Mouse (Mus musculus): ENCODE data around the gene Rgs12. TPM values are rescaled to one million over a fixed set of nuclear protein-coding genes. Genes with fewer than 3 reads are reported as not detected.

The Rgs12 gene
- total RNA-seq, 2 experiments from 2014 or later: 16.0 to 19.6 TPM

DNA sequence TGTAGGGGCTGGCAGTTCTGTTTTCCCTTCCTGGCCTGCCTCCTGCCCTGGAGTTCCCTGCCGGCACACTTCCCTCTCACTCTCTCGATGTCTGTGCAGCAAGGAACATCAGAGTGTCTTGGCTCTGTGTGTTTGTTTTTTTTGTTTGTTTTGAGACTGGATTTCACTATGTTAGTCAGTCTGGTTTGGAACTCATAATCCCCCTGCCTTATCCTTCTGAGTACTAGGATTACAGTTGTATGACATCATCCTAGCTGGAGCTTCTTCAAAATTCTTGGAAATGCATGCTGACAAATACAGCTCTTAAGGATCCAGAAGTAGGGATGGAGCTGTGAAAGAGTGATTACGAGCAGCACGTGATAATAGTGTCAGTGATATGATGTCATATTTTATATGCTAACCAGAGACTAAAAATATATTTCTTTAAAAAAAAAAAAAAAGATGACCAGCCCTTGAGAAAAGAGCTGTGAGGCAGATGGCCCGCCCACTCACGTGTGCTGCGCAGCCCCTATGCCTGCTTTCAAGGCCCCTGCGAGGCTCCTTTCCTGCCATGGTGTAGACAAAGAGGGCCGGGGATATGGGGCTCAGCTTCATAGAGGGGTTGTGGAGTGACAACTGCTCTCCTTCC is 70.5 kb downstream of the Rgs12 start:
- ATAC-seq (replicated peaks; ENCODE audit: poor library complexity, severe bottlenecking): no peak

DNA sequence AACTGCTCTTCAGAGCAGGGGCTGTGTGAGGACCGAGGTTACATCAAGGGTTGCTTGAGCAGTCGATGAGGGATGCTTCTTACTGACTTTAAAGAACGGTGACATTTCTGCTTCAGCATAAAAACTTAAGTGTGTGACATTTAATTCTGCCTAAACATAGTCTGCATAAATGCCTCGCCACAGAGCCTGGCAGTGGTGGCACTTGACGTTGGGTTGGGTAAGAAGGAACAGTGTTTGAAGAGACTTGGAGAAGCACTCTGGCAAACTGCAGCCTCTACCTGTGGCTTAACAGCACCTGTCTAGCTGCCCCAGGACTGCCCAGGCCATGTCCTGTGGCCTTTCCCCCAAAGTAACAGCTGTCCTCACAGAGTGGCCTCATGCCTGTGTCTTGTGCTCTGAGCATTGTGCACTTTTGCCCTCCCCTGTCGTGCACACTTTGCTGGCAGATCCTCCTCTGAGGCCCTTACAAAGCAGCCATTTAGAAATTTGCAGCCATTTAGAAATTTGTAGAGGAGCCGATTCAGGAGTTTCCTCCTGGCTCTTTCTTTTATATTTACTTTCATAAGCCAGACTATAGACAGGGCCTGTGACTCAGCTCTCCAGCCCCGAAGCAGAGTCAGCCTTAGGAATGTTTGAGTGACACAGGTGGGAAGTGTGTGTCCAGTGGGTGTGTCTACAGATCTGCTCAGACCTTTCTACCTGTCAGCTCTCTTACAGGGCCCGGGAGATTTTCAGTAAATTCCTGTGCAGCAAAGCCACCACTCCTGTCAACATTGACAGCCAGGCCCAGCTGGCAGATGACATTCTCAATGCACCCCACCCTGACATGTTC is 71.4 kb downstream of the Rgs12 start:
- ATAC-seq (replicated peaks; ENCODE audit: poor library complexity, severe bottlenecking): no peak

DNA sequence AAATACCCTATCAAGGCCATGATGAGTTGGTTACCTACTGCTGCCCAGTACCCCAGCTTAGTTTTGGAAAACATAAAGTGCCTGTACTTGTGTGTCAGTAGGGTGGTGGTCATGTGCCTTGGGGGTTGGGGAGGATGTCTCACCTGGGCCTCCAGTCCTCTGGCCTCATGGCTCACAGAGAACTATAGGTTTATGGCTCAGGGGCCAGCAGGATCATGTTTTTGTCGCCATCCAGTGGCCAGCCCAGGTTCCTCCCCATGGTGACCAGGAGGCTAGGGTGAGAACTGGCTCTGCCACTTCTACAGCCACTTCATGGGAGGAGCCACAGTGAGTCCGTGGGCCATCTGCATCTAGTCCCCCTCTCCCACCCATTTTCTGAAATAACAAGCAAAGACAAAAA is 75.7 kb downstream of the Rgs12 start:
- ATAC-seq (replicated peaks; ENCODE audit: poor library complexity, severe bottlenecking): peak; percentile 27; the same call in 1 of the 2 replicates

DNA sequence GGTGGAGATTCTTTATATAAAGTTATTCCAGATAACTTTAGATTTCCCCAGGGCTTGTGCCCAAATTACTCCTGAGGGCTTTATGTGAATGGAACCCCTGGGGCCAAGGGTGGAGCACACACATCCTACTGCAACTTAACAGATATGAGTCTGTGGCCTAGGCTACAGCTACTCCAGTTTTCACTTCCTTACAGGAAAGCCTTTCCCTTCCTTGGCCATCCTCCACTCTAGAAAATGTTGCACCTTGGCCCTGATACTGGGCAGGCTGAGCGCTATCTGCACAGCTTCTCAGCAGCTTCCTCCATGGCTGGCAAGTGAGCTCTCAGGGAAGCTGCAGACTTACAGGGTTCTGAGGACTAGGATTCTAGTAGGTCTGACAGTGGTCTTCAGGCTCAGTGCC is 80.1 kb downstream of the Rgs12 start:
- ATAC-seq (replicated peaks; ENCODE audit: poor library complexity, severe bottlenecking): no peak

DNA sequence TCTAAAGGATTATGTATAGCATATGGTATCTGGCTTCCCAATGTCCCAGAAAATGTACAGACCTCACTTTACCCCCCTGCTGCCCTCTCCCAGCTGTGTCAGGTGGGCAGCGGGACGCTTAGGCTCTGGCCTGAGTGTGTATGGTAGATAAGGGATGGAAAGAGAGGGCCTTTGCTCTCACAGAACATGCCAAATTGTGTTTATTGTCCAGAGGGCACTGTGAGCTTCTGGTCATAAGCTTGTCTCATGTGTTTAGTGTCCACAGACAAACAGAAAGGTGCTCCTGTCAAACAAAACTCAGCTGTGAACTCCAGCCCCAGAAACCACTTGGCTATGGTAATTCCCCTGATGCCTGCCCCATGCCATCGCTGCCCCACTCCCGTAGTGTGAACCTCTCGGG is 80.5 kb downstream of the Rgs12 start:
- no peak for ATAC-seq (replicated peaks; ENCODE audit: poor library complexity, severe bottlenecking)

DNA sequence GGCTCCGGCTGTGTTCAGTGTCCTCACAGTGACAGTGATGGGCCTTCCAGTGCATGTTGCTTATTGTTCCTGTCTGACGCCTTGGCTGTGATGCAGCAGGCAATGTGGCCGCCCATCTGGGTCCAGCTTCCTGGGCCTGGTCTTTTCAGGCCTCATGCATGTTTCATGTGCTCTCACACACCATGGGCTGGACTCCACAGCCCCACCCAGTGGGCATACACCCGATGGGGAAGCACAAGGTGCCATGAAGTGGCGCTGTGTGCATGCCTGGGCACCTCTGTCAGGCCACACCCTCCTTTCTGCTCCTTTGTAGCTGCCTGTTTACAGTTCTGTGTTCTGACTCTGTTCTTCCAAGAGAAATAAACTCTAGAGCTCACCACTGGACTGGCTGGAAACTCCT is 83.8 kb downstream of the Rgs12 start:
- ATAC-seq (replicated peaks; ENCODE audit: poor library complexity, severe bottlenecking): 0 out of 2 replicates have a peak, but pooled peaks have one; percentile 26

DNA sequence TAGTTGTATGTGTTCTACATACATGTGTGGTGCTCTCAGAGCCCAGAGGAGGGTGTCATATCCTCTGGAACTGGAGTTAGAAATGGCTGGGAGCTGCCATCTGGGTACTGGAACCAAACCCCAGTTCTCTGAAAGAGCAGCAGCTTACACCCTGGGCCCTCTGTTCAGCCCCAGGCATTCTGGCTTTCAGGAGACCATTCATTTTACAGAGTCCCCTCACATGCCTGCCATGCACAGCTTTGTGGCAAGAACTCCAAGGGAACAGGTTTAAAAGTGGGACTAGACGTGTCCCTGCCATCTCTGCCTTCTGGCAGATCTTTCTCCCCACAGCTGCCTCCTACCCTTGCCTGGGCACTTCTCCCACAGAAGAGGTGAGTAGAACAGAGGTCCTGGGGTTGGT is 84.4 kb downstream of the Rgs12 start:
- ATAC-seq (replicated peaks; ENCODE audit: poor library complexity, severe bottlenecking): no peak

DNA sequence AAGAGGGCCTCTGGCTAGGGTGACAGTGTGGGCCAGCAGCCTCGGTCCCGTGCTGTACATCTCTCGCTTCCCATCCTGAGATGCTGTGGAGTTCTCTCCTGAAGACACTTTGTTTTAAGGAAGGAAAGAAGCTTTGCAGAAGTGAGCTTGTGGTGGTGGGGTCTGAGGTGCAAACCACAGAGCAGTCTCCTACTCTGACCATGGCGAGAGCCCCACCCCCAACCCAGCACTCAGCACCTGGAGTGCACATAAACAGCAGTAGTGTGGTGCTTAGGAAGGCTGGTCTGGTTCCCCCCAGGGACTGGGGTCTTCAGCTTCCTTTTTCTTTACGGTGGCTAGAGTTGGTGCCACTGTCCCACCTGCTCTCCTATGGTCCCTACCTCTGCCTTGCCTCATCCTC is 85.9 kb downstream of the Rgs12 start:
- ATAC-seq (replicated peaks; ENCODE audit: poor library complexity, severe bottlenecking): peak; percentile 65

DNA sequence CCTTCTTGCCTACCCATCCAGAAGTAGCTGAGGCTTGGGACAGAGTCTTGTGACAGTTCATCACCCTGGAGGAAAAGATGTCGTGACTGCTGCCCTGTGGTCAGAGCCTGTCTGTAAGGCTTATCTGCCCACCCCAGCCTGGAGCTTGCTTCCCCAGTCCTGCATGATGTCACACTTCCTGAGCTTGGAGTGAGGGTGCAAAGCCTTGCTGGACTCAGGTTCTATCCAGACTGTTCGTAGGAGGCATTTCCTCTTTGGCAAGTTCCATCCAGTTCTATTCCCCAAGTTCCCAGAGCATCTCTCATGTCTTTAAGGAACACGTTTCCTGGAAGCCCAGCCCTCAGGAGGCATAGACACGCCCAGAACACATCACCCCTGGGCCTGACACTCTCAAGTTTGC is 86.5 kb downstream of the Rgs12 start:
- peak; percentile 68 for ATAC-seq (replicated peaks; ENCODE audit: poor library complexity, severe bottlenecking)

DNA sequence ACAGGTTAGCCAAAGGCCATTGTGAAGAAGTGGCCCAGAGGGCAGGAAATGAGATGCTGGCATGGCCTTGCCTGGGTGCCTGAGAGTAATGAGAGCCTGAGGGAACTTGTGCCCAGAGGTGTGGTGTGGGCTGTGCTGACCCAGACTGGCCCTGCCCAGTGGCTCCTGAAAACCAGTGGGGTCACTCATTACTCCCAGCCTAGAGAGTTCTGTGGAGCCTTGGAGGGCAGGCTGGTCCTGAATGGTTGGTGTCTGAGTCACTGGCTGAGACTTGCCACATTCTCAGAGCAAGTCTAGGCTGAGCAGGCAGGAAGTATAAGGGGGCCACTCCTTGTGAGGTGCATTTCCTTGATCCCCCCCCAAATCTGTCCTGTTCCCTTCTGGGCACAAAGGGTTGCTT is 88.2 kb downstream of the Rgs12 start:
- ATAC-seq (replicated peaks; ENCODE audit: poor library complexity, severe bottlenecking): no peak

DNA sequence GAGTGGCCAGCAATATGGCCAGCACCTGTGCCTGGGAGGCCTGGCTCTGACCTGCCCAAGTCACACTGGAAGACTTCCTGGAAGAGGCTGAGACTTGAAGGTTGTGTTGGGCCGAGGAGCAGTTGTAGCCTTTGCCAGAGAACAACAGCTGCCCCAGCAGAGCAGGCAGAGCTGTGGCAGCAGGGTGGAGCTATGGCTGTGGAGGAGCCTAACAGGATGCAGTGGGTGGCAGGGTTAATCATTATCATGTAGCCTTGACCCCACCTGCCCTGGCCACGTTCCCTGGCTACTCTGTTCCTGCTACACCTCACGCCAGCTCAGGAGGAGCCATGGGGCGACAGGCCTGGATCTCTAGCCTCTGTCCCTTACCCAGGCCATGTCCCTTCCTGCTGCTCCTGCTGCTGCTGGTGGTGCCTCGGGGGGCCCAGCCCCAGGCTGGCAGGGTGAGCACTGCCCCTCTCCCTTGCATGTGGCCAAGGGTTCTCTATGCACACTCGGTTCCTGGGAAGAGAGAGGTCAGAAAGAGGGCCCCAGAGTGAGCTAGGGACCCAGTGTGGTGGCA is 92.1 kb downstream of the Rgs12 start, which contains the start of gene Hgfac:
TSS of gene Hgfac (plus strand) at position 242 of the 562 bp plus-strand sequence.
- no peak for ATAC-seq (replicated peaks; ENCODE audit: poor library complexity, severe bottlenecking)

DNA sequence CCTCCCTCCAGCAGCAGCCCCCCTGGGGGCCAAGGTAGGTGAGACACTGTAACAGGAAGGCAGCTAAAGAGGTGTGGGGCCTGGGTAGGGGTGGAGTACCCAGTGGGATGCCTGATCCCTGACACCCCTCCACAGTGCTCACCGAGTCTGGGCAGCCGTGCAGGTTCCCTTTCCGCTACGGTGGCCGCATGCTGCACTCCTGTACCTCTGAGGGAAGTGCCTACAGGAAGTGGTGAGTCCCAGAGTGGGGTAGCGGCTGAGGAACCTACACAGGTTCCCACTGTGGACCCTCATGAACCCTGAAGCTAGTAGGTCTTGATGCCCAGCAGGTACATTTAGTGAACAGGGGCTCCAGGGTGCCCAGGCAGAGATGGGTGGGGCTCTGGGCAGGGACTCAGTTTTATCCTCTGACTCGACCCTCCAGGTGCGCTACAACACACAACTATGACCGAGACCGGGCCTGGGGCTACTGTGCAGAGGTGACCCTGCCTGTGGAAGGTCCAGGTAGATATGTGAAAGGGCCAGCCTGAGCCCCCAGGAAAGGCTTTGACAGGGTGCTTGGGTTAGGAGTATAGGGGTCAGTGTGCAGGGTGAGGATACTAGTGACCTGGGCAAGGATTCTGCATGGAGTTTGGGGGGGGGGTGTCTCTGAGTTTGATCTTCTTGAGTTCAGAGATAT is 93.3 kb downstream of the Rgs12 start:
- ATAC-seq (replicated peaks; ENCODE audit: poor library complexity, severe bottlenecking): peak; percentile 60

DNA sequence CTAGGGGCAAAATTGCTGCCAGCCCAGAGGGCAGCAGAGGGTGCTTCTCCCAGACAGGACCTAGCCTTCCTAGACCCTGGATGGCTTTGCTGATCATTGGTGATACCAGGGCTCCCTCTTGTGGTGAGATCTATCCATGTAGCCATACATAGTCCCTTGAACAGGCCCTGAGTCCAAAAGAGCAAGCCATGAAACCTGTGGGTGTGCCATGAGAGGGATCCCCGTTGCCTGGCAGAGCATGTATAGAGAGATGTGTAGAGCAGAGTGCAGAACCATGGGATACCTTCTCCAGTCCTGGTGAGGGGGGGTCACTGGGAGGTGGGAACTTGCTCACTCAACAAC is 93.8 kb downstream of the Rgs12 start:
- ATAC-seq (replicated peaks; ENCODE audit: poor library complexity, severe bottlenecking): peak; percentile 79

DNA sequence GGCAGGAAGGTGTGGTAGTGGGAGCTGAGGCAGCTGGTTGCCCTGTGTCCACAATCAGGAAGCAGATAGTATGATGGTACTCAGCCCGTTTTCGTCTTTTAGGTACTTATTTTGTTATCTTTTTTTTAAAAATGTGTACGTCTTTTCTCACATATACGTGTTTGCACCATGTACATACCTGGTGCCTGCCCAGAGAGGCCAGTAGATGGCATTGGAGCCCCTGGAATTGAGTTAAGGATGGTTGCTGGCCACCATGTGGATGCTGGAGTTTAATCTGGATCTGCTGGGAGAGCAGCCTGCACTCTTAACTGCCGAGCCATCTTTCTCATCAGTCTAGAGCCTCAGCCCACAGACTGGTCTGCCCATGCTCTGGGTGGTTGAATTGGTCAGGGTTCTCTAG is 101.3 kb downstream of the Rgs12 start:
- ATAC-seq (replicated peaks; ENCODE audit: poor library complexity, severe bottlenecking): no peak

DNA sequence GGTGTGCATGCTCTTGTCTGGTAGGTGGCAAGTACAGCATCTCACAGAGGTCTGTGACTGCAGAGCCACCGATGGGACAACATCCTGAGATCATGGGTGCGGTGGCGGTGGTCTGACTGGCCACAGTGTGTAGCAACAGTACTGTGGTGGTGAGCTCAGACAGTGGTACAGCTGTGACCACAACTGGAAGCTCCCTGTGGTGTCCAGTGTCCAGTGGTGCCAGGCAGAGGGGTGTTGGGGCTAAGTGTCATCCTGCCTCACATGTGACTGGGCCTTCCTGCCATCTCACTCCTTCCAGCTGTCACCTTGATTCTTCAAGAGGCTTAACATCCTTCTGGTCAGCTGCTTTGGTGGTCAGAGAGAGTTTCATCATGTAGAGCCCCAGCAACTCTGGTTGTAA is 105.4 kb downstream of the Rgs12 start:
- ATAC-seq (replicated peaks; ENCODE audit: poor library complexity, severe bottlenecking): 0 out of 2 replicates have a peak, but pooled peaks have one; percentile 12

DNA sequence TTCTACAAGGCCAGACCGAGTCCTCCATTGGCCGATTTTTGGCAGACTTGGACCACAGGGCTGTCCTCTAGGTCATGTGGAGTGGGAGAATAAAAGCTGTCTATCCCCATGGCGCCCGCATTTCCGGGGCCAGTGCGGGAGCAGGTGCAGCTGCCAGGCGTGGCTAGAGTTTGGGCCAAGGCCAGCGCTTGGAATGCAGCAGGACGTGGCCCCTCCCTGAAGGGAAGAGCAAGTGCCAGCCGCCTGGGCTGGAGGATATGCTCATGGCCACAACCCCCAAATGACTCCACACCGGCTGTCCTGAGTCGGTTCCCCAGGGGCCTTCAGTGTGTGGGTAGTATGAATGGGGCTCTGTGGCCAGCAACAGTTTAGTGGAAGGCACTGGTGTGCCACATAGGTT is 105.8 kb downstream of the Rgs12 start:
- ATAC-seq (replicated peaks; ENCODE audit: poor library complexity, severe bottlenecking): no peak

DNA sequence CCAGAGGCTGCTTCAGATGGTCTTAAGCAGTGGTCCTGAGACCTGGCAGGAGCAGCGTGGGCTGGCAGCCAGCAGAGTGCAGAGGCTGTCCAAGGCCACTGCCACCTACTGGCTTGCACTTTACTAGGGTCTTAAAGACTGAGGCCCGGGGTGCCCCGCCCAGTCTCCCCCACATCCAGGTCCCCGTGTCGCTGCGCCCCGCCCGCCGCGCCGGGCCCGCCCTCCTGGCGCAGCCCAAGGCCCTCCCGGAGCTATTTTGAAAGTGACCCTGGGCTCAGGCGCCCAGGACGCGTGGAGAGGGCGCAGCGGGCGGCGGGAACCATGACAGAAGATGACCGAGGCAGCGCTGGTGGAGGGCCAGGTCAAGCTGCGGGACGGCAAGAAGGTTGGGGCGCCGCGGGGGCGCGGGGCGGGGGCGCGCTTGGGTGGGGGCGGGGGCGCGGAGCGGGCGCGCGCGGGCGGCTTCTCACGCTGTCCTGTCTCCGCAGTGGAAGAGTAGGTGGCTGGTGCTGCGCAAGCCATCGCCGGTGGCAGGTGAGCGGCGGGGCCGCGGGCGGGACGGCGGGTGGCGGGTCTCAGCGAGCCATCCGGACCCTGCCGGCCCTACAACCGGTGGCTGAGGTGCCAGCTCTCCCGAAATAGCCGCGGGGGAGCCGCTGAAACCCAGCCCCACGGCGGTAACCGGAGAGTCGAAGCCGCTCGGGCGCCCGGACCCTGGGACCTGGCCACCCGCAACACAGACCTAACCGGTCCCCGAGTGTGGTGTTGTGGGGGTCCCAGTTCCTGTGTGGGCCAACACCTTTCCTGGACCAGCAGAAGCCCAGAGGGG is 107.6 kb downstream of the Rgs12 start, which contains the start of gene Dok7:
TSS of gene Dok7 (plus strand) at position 163 of the 829 bp plus-strand sequence.
- ATAC-seq (replicated peaks; ENCODE audit: poor library complexity, severe bottlenecking): peak; percentile 80

DNA sequence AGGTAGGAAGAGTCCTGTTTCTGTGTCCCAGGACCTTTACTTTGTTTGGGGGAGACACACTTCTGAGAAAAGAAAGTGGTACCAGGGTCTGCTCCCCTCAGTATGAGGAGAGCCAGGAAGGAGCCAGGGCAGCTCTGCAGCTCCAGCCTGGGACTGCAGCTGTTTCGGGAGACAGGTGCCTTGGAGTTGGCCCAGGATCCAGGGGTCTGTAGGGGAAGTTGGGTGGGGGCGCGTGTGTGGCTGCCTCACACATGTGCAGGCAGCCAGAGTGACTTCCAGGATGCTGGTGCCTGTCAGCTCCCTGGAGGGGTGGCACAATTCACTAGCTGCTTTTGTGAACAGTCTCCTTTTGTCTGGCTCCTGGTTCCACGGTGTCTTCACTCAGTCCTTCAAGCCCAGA is 108.3 kb downstream of the Rgs12 start:
- ATAC-seq (replicated peaks; ENCODE audit: poor library complexity, severe bottlenecking): no peak

DNA sequence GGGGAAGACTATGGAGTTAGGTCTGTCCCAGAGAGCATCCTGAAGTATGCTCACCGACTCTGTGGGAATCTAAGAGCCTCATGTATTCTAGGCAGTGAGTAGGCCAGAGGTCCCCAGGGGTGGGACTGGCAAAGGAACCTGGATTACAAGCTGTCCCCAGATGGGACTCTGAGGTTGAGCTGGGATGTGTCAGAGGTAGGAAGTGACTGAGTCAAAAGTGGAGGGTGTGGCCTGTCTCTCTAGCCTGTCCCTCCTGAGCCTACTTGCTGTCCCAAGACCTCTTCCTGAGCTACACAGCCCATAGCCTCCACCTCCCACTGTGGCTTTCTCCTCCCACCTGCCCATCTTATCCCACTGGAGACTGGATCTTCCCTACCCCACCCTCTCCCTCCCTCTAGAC is 109.0 kb downstream of the Rgs12 start:
- ATAC-seq (replicated peaks; ENCODE audit: poor library complexity, severe bottlenecking): no peak

DNA sequence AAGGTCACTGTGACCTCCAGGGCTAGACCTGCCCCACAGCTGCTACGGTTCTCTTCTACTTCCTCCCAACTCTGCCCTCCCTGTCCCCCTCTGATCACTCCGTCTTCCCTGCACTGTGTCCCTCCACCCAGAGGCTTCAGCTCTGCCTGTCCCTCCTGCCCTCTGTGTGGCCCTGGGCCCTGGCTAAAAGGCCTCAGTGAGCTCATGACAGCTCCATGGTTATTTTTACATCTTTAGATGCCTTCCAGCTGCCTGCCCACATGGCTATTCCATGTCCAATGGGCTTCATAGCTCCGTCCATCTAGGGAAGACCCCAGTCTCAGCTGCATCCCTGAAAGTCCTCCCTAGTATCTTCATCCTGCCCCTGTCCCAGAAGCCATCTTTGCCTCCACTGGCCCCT is 110.9 kb downstream of the Rgs12 start:
- no peak for ATAC-seq (replicated peaks; ENCODE audit: poor library complexity, severe bottlenecking)

Data from granulocyte monocyte progenitor cell, adult 5-6 weeks (primary cell).